ENCODE assay signal across 8 mouse cellular contexts in genomic region chr19:59321990-59322389, GRCm38 (mm10). TPM values are rescaled to one million over a fixed set of nuclear protein-coding genes. Genes with fewer than 3 reads are reported as not detected.
DNase-seq lines count a peak whose midpoint lies in the region; ATAC-seq and TF ChIP-seq lines count a peak whose summit lies in the region.

Gene Rps12-ps3, plus strand, starts transcription at chr19:59322290.

- no peak for DNase-seq in lung, postnatal 14 days
- no peak for DNase-seq in gastrocnemius, postnatal 25 days
- no peak for DNase-seq in left cerebral cortex, postnatal 4 days
- DNase-seq in cerebellum, adult 9-11 months: no peak
- no peak for DNase-seq in adipocyte (ENCODE audit: low spot score)

- no peak within 1 kb of the TSS for H3K4me3 ChIP-seq in lung, embryonic 15.5 days
- no peak within 1 kb of the TSS for H3K4me3 ChIP-seq in bone marrow, adult 2 months (replicated peaks; ENCODE audit: control insufficient read depth, low read depth, low read length)
- no peak within 1 kb of the TSS for H3K4me3 ChIP-seq in forebrain, embryonic 12.5 days (replicated peaks)

- no peak within 1 kb of the TSS for H3K27ac ChIP-seq in lung, embryonic 15.5 days
- no peak within 1 kb of the TSS for H3K27ac ChIP-seq in bone marrow, adult 2 months (ENCODE audit: control insufficient read depth, insufficient read depth, low read depth, low read length, poor library complexity)
- no peak within 1 kb of the TSS for H3K27ac ChIP-seq in forebrain, embryonic 12.5 days

- TF ChIP-seq POLR2A in bone marrow, adult 2 months (IDR thresholded peaks at IDR 0.05; ENCODE audit: borderline replicate concordance, control insufficient read depth, low read depth, low read length): no peak

- intact Hi-C loops in left cerebral cortex, postnatal 4 days (cut with DNase I): no loop called here

- no peak within 1 kb of the TSS for H3K4me2 ChIP-seq in lung, embryonic 15.5 days
- H3K4me2 ChIP-seq in forebrain, embryonic 12.5 days: no peak within 1 kb of the TSS

- no peaks in the 10 kb centered on the region for H3K4me1 ChIP-seq in lung, embryonic 15.5 days
- H3K4me1 ChIP-seq in bone marrow, adult 2 months (ENCODE audit: control insufficient read depth, insufficient read depth, low read length): no peaks in the 10 kb centered on the region; the same call in none of the 2 replicates
- no peaks in the 10 kb centered on the region for H3K4me1 ChIP-seq in forebrain, embryonic 12.5 days

- no peak for TF ChIP-seq CTCF in bone marrow, adult 2 months (IDR thresholded peaks at IDR 0.05; ENCODE audit: control insufficient read depth, insufficient read depth, low read length)

- no peaks in the 10 kb centered on the region for H3K9me3 ChIP-seq in lung, embryonic 15.5 days
- H3K9me3 ChIP-seq in forebrain, embryonic 12.5 days: no peaks in the 10 kb centered on the region

- H3K27me3 ChIP-seq in lung, embryonic 15.5 days: no peaks in the 10 kb centered on the region
- H3K27me3 ChIP-seq in forebrain, embryonic 12.5 days: no peaks in the 10 kb centered on the region

- no peak for ATAC-seq in lung, embryonic 15.5 days (ENCODE audit: borderline replicate concordance, extremely low read depth, low FRiP score, low TSS enrichment)
- no peak for ATAC-seq in forebrain, embryonic 12.5 days (ENCODE audit: low FRiP score)

- H3K36me3 ChIP-seq in lung, embryonic 15.5 days: no peaks in the 10 kb centered on the region
- peaks cover 3% of the 10 kb centered on the region; the same call in 1 of the 2 replicates for H3K36me3 ChIP-seq in forebrain, embryonic 12.5 days (replicated peaks)

- no peak within 1 kb of the TSS for H3K9ac ChIP-seq in lung, embryonic 15.5 days
- H3K9ac ChIP-seq in forebrain, embryonic 12.5 days: no peak within 1 kb of the TSS

- 97% methylated on average over 13 of the region's 14 CpGs for WGBS in lung, embryonic 15.5 days
- 94% methylated on average over 14 of the region's 14 CpGs for WGBS in bone marrow, adult 2 months
- over 99% methylated on average over 12 of the region's 14 CpGs for WGBS in forebrain, embryonic 12.5 days

RNA-seq across cellular contexts. Expression of gene Rps12-ps3, which starts in this region (rescaled TPM):
- 18.4 TPM in 2 replicates for polyA plus RNA-seq in lung, embryonic 15.5 days (2015; fragmentation: Nextera tagmentation; extraction: Ambion mirVana)
- 1,301 and 2,446 TPM in 2 replicates for polyA plus RNA-seq in bone marrow, adult 2 months (2011; ENCODE audit: insufficient read depth, insufficient read length, low replicate concordance, missing spikeins)
- total RNA-seq in gastrocnemius, postnatal 25 days (2021): 100 to 1,000 TPM; 272 to 318 TPM
- total RNA-seq in left cerebral cortex, postnatal 4 days (2021): 100 to 1,000 TPM; 506 to 561 TPM
- polyA plus RNA-seq in forebrain, embryonic 12.5 days (2016; fragmentation: Nextera tagmentation; extraction: Ambion mirVana): 3.0 and 11.5 TPM in 2 replicates

Comparison
In these comparisons a context has a peak if more than half of its experiments do, and no peak if none do; other contexts are left out.
1. RNA of gene Rps12-ps3 (polyA plus RNA-seq): 1,301 to 2,446 TPM in bone marrow, adult 2 months; 18.4 TPM in lung, embryonic 15.5 days and 3.0 to 11.5 TPM in forebrain, embryonic 12.5 days; every median in the first group is over 10 times any median in the second.